Mouse (Mus musculus) heart, embryonic 11.5 days (tissue): ENCODE data around the gene Eva1c. TPM values are rescaled to one million over a fixed set of nuclear protein-coding genes. Genes with fewer than 3 reads are reported as not detected.
A peak's percentile ranks its signal among the peaks of the same experiment; 100 is the strongest.

ENCODE experiments used
- ATAC-seq: fragments of 200-750 bp; cut with Nextera tagmentation; replicated peaks from 2 replicates; pipeline ENCODE4 v1.8.0; 2017; ENCODE audit warnings: moderate library complexity; ENCODE audit not compliant: insufficient number of reproducible peaks, low FRiP score, low TSS enrichment
- H3K27ac ChIP-seq: fragments of 300-500 bp; sonication (generic); 2 replicates; pipeline ENCODE4 v1.5.1; 2014; ENCODE audit warnings: mild to moderate bottlenecking, low read depth, low read length
- H3K27me3 ChIP-seq: fragments of 300-500 bp; sonication (generic); 2 replicates; pipeline ENCODE4 v1.6.1; 2014; ENCODE audit warnings: mild to moderate bottlenecking, low read length, mixed read lengths; ENCODE audit not compliant: control insufficient read depth, insufficient read depth
- H3K36me3 ChIP-seq: fragments of 300-500 bp; sonication (generic); 2 replicates; pipeline ENCODE4 v1.6.1; 2014; ENCODE audit warnings: mild to moderate bottlenecking, low read length, moderate library complexity, mixed read lengths; ENCODE audit not compliant: control insufficient read depth, insufficient read depth
- H3K4me1 ChIP-seq: fragments of 300-500 bp; sonication (generic); 2 replicates; pipeline ENCODE4 v1.6.1; 2014; ENCODE audit warnings: low read length; ENCODE audit not compliant: control insufficient read depth, insufficient read depth
- H3K4me2 ChIP-seq: fragments of 300-500 bp; sonication (generic); 2 replicates; pipeline ENCODE4 v1.6.1; 2014; ENCODE audit warnings: mild to moderate bottlenecking, moderate library complexity
- H3K4me3 ChIP-seq: fragments of 300-500 bp; sonication (generic); 2 replicates; pipeline ENCODE4 v1.5.1; 2014; ENCODE audit warnings: low read depth, low read length
- H3K9ac ChIP-seq: fragments of 300-500 bp; sonication (generic); 2 replicates; pipeline ENCODE4 v1.6.1; 2014; ENCODE audit warnings: mild to moderate bottlenecking, low read depth, low read length, moderate library complexity
- H3K9me3 ChIP-seq: fragments of 300-500 bp; sonication (generic); replicated peaks from 2 replicates; pipeline ENCODE4 v1.6.1; 2016; ENCODE audit warnings: low read length; ENCODE audit not compliant: control insufficient read depth
- WGBS: fragments of 180-500 bp; shearing (Covaris S2); extraction: QIAGEN DNeasy Blood & Tissue Kit; methylation state at CpG from one replicate; pipeline ENCODE4 v1.1.7; 2014; ENCODE audit not compliant: insufficient replicate concordance; 5-methylcytosine and 5-hydroxymethylcytosine counted together
- polyA plus RNA-seq: library from polyadenylated mRNA; unstranded; fragments of >200 nt; fragmentation: Nextera tagmentation; extraction: Ambion mirVana; gene quantifications from 2 replicates; pipeline ENCODE4 v1.2.1, GENCODE M21; 2014

Eva1c gene
- polyA plus RNA-seq, 1 experiment from 2014 or later, result 1.9 TPM

GRCm38 (mm10) chr16:90863468-90864046 is 37.0 kb downstream of the Eva1c start:
- H3K4me3 ChIP-seq, result no peak overlapping the region
- H3K36me3 ChIP-seq, result no peaks in the 10 kb centered on the region
- no peak overlapping the region for H3K4me2 ChIP-seq
- peaks cover 15% of the 10 kb centered on the region for H3K4me1 ChIP-seq
- no peaks in the 10 kb centered on the region for H3K9me3 ChIP-seq
- 83% methylated on average over 10 of the region's 10 CpGs for WGBS
- no peak overlapping the region for H3K27ac ChIP-seq
- no peak overlapping the region for H3K9ac ChIP-seq
- no peaks in the 10 kb centered on the region for H3K27me3 ChIP-seq
- ATAC-seq, result no peak

DNA sequence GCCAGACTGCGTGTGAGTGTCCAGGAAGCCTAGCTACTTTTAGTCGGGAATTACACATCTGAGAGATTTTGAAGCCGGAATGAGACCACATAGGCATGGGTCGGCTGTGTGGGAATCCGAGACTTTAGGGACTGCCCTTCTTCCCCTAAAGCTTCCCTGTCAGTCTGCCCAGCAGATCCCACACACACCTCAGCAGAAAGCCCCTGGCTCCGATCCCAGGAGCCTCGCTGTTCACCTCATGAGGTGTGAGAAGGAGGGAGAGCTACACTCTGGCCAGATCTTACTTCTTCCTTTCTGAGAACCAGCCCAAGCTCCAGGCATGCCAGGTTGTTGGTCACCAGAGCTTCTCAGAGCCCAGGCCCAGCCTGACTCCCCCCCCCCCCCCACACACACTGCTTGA is 38.2 kb downstream of the Eva1c start:
- Histone ChIP-seq H3K27me3 (no peaks in the 10 kb centered on the region), H3K9ac (no peak overlapping the region), H3K36me3 (no peaks in the 10 kb centered on the region), H3K9me3 (no peaks in the 10 kb centered on the region), H3K4me1 (peaks cover 15% of the 10 kb centered on the region), H3K4me3 (no peak overlapping the region), H3K4me2 (no peak overlapping the region), H3K27ac (no peak overlapping the region)
- no peak for ATAC-seq
- WGBS, result 46% methylated on average over 7 of the region's 7 CpGs

GRCm38 (mm10) chr16:90865652-90866051 is 39.1 kb downstream of the Eva1c start:
- ATAC-seq, result no peak
- Histone ChIP-seq H3K9me3 (no peaks in the 10 kb centered on the region), H3K27ac (no peak overlapping the region; the same call in 1 of the 2 replicates), H3K4me1 (peaks cover 15% of the 10 kb centered on the region), H3K4me2 (no peak overlapping the region), H3K36me3 (no peaks in the 10 kb centered on the region), H3K27me3 (no peaks in the 10 kb centered on the region), H3K4me3 (no peak overlapping the region), H3K9ac (peak overlapping the region; percentile 28; the same call in 1 of the 2 replicates)
- 45% methylated on average over 9 of the region's 9 CpGs for WGBS

DNA sequence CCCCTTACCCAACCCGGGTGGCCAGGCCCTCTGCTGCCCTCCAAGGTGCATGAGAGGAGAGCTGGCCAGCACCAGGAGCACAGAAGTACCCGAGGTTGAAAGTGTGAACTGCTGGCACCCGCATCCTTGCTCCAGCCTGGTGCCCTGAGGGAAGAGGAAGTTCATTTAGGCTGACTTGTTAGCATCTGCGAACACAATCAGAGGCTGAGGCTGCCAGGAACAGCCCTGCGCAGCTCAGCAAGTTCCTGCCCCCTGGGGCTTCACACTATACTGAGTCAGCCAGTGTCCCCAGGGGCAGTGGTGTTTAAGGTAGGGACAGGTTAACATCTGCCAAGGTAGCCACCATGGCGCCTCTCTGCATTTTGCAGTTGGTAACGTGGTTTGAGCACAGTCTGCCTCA is 41.6 kb downstream of the Eva1c start:
- peaks cover 15% of the 10 kb centered on the region for H3K4me1 ChIP-seq
- ATAC-seq, result no peak
- no peak overlapping the region for H3K4me3 ChIP-seq
- H3K27me3 ChIP-seq, result no peaks in the 10 kb centered on the region
- no peak overlapping the region for H3K9ac ChIP-seq
- H3K36me3 ChIP-seq, result no peaks in the 10 kb centered on the region
- H3K27ac ChIP-seq, result no peak overlapping the region
- no peaks in the 10 kb centered on the region for H3K9me3 ChIP-seq
- WGBS, result 20% methylated on average over 7 of the region's 7 CpGs
- no peak overlapping the region for H3K4me2 ChIP-seq

DNA sequence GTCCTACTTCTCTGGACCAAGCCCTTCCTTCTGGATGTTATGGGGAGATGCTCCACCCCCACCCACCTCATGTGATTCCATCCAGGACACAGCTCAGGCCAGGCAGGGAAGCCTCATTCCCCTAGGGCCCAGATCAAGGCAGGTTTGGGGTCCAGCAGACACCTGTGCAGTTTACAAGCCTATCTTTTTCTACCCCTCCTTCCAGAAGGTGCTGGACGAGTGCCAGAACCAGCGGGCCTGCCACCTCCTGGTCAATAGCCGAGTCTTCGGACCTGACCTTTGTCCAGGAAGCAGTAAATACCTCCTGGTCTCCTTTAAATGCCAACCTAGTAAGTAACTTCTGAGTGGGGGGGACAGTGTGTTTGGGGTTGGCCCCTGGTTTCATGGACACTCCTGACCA is 42.8 kb downstream of the Eva1c start:
- ATAC-seq, result no peak
- WGBS, result 67% methylated on average over 4 of the region's 4 CpGs
- Histone ChIP-seq H3K4me2 (no peak overlapping the region), H3K9me3 (no peaks in the 10 kb centered on the region), H3K27me3 (no peaks in the 10 kb centered on the region), H3K36me3 (no peaks in the 10 kb centered on the region), H3K4me3 (no peak overlapping the region), H3K27ac (no peak overlapping the region), H3K4me1 (peaks cover 15% of the 10 kb centered on the region), H3K9ac (no peak overlapping the region)

GRCm38 (mm10) chr16:90872936-90873335 is 46.4 kb downstream of the Eva1c start:
- no peak overlapping the region for H3K27ac ChIP-seq
- no peaks in the 10 kb centered on the region for H3K27me3 ChIP-seq
- no peak for ATAC-seq
- no peak overlapping the region for H3K9ac ChIP-seq
- H3K4me1 ChIP-seq, result peaks cover 3% of the 10 kb centered on the region
- H3K36me3 ChIP-seq, result no peaks in the 10 kb centered on the region
- H3K9me3 ChIP-seq, result no peaks in the 10 kb centered on the region
- no peak overlapping the region for H3K4me2 ChIP-seq
- 59% methylated on average over 8 of the region's 8 CpGs for WGBS
- H3K4me3 ChIP-seq, result no peak overlapping the region

DNA sequence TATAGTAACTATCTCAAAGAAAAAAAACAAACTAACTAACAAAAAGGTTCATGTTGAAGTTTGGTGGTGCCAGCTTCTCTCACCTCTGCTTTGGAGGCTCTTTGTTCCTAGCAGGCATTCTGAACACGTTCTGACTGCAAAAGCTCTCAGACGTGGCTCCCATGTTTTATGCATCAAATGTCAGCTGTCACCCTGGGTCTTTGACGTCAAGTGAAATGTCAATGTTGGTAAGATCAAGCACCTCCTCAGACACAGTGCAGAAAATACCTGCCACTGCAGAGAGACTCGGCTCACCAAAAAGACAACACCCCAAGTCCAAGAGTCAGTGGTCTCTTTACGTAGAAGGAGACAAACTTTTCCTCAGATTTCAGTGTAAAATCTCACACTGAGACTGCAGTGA is 48.0 kb downstream of the Eva1c start:
- H3K4me3 ChIP-seq, result no peak overlapping the region
- no peaks in the 10 kb centered on the region for H3K27me3 ChIP-seq
- H3K9ac ChIP-seq, result no peak overlapping the region
- H3K9me3 ChIP-seq, result no peaks in the 10 kb centered on the region
- no peaks in the 10 kb centered on the region for H3K36me3 ChIP-seq
- ATAC-seq, result no peak
- H3K4me1 ChIP-seq, result no peaks in the 10 kb centered on the region
- no peak overlapping the region for H3K4me2 ChIP-seq
- WGBS, result 55% methylated on average over 5 of the region's 5 CpGs
- no peak overlapping the region for H3K27ac ChIP-seq

- H3K4me2 ChIP-seq, result no peak overlapping the region
- 87% methylated on average over 3 of the region's 3 CpGs for WGBS
- no peak for ATAC-seq
- H3K27ac ChIP-seq, result no peak overlapping the region
- H3K36me3 ChIP-seq, result no peaks in the 10 kb centered on the region
- no peaks in the 10 kb centered on the region for H3K9me3 ChIP-seq
- no peak overlapping the region for H3K4me3 ChIP-seq
- H3K4me1 ChIP-seq, result peaks cover 5% of the 10 kb centered on the region; the same call in 1 of the 2 replicates
- H3K9ac ChIP-seq, result no peak overlapping the region
- no peaks in the 10 kb centered on the region for H3K27me3 ChIP-seq
Observed at GRCm38 (mm10) chr16:90878135-90878860, 51.8 kb downstream of the Eva1c start.
